Mouse (Mus musculus): ENCODE measurements around the gene E130308A19Rik.

E130308A19Rik gene

GRCm38 (mm10) chr4:59625998-59626910, at the start of gene E130308A19Rik:
TSS of gene E130308A19Rik (plus strand) at chr4:59626211.
- under 1% methylated on average over 83 of the region's 120 CpGs for WGBS

GRCm38 (mm10) chr4:59580495-59581281, 45.3 kb upstream of the E130308A19Rik start:
- WGBS: 1% methylated on average over 23 of the region's 23 CpGs

- under 1% methylated on average over 61 of the region's 61 CpGs for WGBS
Observed at GRCm38 (mm10) chr4:59581314-59582185, 44.5 kb upstream of the E130308A19Rik start, which contains the start of gene Hsdl2. TSS of gene Hsdl2 (plus strand) at chr4:59581563.

GRCm38 (mm10) chr4:59582186-59582585, 43.8 kb upstream of the E130308A19Rik start:
- whole genome bisulfite sequencing: 18% methylated on average over 6 of the region's 6 CpGs

GRCm38 (mm10) chr4:59585097-59585496, 40.9 kb upstream of the E130308A19Rik start:
- WGBS: 64% methylated on average over 5 of the region's 5 CpGs

GRCm38 (mm10) chr4:59587215-59587871, 38.7 kb upstream of the E130308A19Rik start:
- WGBS: 90% methylated on average over 2 of the region's 2 CpGs

GRCm38 (mm10) chr4:59587872-59588226, 38.2 kb upstream of the E130308A19Rik start:
- WGBS: 100% methylated on average over 1 of the region's 1 CpGs

GRCm38 (mm10) chr4:59594614-59595013, 31.4 kb upstream of the E130308A19Rik start:
- 86% methylated on average over 2 of the region's 2 CpGs for WGBS

- WGBS: 73% methylated on average over 2 of the region's 2 CpGs
Observed at GRCm38 (mm10) chr4:59596556-59596955, 29.5 kb upstream of the E130308A19Rik start.

- WGBS: 93% methylated on average over 4 of the region's 4 CpGs
Observed at GRCm38 (mm10) chr4:59602704-59603103, 23.3 kb upstream of the E130308A19Rik start.

- WGBS: 69% methylated on average over 3 of the region's 3 CpGs
Observed at GRCm38 (mm10) chr4:59604892-59605291, 21.1 kb upstream of the E130308A19Rik start.

GRCm38 (mm10) chr4:59605501-59605900, 20.5 kb upstream of the E130308A19Rik start:
- 98% methylated on average over 3 of the region's 3 CpGs for WGBS

GRCm38 (mm10) chr4:59610411-59610810, 15.6 kb upstream of the E130308A19Rik start:
- WGBS: 75% methylated on average over 3 of the region's 3 CpGs

- WGBS: 38% methylated on average over 1 of the region's 1 CpGs
Observed at GRCm38 (mm10) chr4:59614986-59615385, 11.0 kb upstream of the E130308A19Rik start.

- 90% methylated on average over 5 of the region's 5 CpGs for WGBS
Observed at GRCm38 (mm10) chr4:59619611-59620245, 6.3 kb upstream of the E130308A19Rik start.

- 5% methylated on average over 18 of the region's 18 CpGs for WGBS
Observed at GRCm38 (mm10) chr4:59625676-59625997, 374 bp upstream of the E130308A19Rik start.

- WGBS: 60% methylated on average over 4 of the region's 4 CpGs
Observed at GRCm38 (mm10) chr4:59628255-59628654, 2.2 kb downstream of the E130308A19Rik start.

- WGBS: 25% methylated on average over 7 of the region's 7 CpGs
Observed at GRCm38 (mm10) chr4:59629076-59629874, 3.3 kb downstream of the E130308A19Rik start.

- WGBS: 73% methylated on average over 9 of the region's 9 CpGs
Observed at GRCm38 (mm10) chr4:59630122-59630521, 4.1 kb downstream of the E130308A19Rik start.

- 70% methylated on average over 1 of the region's 1 CpGs for WGBS
Observed at GRCm38 (mm10) chr4:59634532-59634931, 8.5 kb downstream of the E130308A19Rik start.
